Mouse (Mus musculus): ENCODE results near the gene Kcnb1.

The Kcnb1 gene

GRCm38 (mm10) chr2:167190076-167190399 lies at the start of gene Kcnb1:
Kcnb1 (minus strand) TSS chr2:167190155.
- peak; percentile 13 for DNase-seq (ENCODE audit: low spot score)

GRCm38 (mm10) chr2:167239262-167239661 lies 49.3 kb upstream of the Kcnb1 start:
- DNase-seq (ENCODE audit: low spot score): no peak

- no peak for DNase-seq (ENCODE audit: low spot score)
These were observed 47.3 kb upstream of the Kcnb1 start for GRCm38 (mm10) chr2:167237224-167237623.

DNA sequence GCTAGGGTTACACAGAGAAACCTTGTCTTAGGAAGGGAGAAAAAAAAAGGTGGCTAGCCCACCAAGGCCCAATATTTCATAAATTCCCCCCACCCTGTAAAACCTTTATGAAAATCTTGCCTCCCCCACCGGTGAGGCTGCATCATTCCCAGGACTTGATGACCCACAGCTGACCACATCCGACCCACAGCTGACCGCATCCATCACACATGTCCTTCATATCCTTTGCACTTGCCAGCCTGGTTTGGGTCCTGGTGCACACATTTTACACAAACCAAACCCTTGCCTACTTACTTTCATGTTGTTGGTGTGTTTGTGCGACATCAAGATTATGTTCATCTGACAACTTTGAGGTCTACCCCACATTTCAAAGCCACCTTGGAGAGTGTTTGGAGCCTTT lies 46.2 kb upstream of the Kcnb1 start:
- DNase-seq (ENCODE audit: low spot score): no peak

DNA sequence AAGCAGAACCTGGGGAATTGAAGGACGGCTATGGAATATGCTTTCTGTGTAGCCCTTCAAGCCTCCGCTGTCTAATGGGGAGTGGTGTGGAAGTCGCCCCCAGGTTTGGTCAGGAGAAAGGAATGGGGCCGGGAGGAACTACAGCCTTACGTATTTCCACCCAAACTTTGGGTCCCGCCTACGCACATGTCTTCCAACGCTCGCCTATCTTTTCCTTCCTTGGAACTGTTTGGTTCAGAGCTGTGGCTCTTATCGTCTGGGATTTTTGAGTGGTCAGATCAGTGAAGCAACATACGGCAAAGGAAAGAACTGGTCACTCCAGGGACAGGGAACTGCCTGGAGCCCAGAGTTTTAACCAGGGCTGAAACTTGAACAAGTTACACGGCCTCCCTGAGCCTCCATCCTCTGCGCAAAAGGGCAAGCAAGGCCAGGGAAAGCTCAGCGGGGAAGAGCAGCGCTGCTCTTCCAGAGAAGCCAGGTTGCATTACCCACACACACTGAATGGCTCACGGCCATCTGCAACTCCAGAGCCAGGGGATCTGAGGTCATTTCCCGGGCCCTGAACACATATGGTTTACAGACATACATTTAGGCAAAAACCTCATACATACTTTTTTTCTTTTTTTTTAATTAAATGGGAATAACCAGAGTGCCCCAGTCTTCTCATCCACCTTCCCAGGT lies 45.5 kb upstream of the Kcnb1 start:
- DNase-seq (ENCODE audit: low spot score): no peak

DNA sequence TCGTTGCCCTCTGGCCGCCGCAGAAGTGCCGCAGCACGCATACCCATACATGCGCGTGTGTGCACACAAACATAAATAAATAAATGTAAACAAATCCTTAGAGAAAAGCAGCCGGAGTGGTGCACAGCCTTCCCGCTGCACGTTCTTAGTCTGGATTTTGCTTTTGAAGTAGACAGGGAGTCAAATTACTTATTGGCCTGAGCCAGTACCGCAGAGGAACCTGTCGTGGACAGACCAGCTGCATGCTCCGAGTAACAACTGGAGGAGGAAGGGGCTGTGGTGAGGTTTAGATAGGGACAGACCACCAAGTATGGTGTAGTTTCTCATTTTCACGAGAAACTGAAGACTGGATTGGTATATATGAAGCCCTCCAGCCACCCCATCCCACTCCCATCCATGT lies 43.8 kb upstream of the Kcnb1 start:
- DNase-seq (ENCODE audit: low spot score): no peak

- no peak for DNase-seq (ENCODE audit: low spot score)
These were observed 43.0 kb upstream of the Kcnb1 start for GRCm38 (mm10) chr2:167233009-167233335.

- DNase-seq (ENCODE audit: low spot score): peak; percentile 27
These were observed 42.4 kb upstream of the Kcnb1 start for GRCm38 (mm10) chr2:167232132-167233008.

- DNase-seq (ENCODE audit: low spot score): peak; percentile 38
These were observed 40.6 kb upstream of the Kcnb1 start for GRCm38 (mm10) chr2:167230554-167230953.

GRCm38 (mm10) chr2:167224937-167225336 lies 35.0 kb upstream of the Kcnb1 start:
- DNase-seq (ENCODE audit: low spot score): no peak

DNA sequence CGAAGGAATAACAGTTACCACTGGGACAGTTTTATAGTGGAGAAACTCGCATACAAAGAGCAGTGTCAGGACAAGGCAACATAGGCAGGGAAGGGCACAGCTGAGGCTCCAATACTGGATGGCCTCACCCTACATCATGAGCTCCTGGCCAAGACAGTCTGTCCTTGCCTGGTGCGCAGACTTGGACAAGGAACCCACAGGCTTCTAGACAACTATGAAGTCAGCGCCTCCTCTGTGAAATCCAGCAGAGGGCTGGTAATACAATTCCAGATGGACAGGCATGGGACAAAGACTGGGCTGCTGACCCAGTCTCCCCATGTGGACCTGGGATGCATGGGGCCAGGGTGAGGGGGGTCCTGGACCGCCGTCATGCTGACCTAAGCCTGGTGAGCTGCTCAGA lies 34.2 kb upstream of the Kcnb1 start:
- no peak for DNase-seq (ENCODE audit: low spot score)

DNA sequence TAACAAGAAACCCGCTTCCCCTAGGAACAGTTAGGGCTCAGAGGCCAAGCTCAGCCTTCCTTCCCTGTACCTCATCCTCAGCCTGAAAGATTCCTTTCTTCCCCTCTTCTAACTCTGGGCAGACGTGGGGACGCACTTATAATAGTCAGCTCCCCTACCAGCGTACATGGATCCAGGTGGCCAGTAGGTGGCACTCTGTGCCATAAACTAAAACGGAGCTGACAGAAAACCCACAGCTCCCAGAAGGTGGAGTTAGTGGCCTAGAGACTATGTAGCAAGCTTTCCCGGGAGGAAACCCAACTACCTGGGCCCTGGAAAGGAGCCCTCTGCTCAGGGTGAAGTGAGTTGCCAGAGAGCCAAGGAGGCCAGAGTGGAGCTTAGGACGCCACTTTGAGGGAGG lies 32.2 kb upstream of the Kcnb1 start:
- peak; percentile 53 for DNase-seq (ENCODE audit: low spot score)

GRCm38 (mm10) chr2:167221159-167221845 lies 31.3 kb upstream of the Kcnb1 start:
- DNase-seq (ENCODE audit: low spot score): no peak

DNA sequence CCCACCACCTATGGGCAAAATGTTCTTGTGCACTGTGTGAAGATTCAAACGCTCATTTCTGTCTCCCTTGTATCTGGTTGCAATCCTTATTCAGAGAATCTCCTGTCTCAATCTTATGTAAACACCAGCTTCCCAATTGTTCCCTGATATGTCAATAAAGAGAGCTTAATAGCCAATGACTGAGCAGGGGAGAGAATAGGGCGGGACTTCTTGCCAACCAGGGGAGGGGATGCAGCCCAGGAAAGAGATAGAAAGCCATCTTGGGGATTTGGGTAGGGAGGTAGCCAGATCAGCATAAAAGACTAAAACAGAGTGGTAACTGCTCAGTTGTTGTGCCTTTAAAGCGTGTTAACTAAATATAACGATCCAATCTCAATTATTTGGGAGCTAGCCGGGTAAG lies 30.8 kb upstream of the Kcnb1 start:
- DNase-seq (ENCODE audit: low spot score): no peak

DNA sequence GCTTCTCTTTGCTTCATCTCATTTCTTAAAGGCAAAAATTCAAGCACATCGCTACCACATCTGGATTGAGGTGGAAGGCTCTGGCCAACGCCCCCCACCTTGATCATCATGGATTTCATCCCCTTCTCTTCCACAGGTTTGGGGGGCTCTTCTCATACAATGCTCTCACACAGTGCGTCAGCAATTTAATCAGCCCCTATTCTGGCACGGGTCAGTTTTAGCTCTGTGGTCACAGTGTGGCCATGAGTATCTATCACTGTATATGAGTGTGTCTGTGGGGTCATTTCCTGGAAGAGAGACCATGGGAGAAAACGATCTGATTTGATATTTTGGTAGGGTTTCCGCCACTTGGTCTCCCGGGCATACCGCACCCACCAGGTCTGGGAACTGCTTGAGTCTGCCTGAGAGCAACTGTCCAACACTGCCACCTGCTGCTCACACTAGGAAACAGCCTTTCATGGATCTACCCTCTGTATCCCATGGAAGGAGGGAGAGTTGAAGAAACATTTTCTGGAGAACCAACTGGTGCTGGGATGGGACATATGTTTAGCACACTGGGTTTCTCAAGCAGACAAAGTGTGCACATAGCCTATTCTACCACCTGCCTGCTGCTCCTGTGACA lies 29.3 kb upstream of the Kcnb1 start:
- DNase-seq (ENCODE audit: low spot score): peak; percentile 64

DNA sequence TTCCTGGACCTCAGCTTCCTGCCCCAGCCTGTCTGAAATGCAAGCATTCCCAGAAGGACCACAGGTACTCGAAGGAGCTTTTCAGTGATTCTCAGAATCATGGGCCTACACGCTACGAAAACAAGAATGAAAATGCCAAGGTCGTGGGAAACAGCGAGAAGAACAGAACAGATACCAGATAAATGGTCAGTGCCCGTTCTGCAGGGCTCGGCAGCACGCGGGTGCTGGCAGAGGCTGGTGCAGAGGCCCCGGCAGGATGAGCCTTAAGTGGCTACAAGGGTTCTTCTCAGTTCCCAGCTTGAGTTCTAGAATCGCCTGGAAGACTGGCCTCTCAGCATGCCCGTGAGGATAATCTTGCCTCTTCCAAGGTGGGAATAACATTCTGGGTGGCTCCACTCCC lies 23.7 kb upstream of the Kcnb1 start:
- DNase-seq (ENCODE audit: low spot score): no peak

- DNase-seq (ENCODE audit: low spot score): no peak
These were observed 23.1 kb upstream of the Kcnb1 start for GRCm38 (mm10) chr2:167213076-167213475.

GRCm38 (mm10) chr2:167212551-167212950 lies 22.6 kb upstream of the Kcnb1 start:
- DNase-seq (ENCODE audit: low spot score): no peak

- DNase-seq (ENCODE audit: low spot score): no peak
These were observed 22.1 kb upstream of the Kcnb1 start for GRCm38 (mm10) chr2:167212089-167212488.

DNA sequence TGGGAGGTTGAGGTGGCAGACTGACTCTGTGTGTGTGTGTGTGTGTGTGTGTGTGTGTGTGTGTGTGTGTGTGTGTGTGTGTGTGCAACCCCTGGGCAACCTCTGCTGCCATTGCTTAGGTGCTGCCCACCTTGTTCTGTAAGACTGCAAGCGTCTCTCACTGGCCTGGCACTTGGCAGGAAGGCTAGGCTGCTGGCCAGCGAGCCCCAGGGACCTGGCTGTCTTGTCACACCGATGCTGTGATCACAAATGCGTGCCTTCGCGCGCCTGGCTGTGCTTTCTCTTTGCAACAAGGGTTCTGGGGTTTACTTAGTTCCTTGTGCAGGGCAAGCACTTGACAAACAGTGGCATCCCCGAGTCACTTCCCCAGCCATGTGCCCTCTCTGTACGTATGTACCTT lies 19.9 kb upstream of the Kcnb1 start:
- no peak for DNase-seq (ENCODE audit: low spot score)

- DNase-seq (ENCODE audit: low spot score): no peak
These were observed 19.0 kb upstream of the Kcnb1 start for GRCm38 (mm10) chr2:167208984-167209383.

DNA sequence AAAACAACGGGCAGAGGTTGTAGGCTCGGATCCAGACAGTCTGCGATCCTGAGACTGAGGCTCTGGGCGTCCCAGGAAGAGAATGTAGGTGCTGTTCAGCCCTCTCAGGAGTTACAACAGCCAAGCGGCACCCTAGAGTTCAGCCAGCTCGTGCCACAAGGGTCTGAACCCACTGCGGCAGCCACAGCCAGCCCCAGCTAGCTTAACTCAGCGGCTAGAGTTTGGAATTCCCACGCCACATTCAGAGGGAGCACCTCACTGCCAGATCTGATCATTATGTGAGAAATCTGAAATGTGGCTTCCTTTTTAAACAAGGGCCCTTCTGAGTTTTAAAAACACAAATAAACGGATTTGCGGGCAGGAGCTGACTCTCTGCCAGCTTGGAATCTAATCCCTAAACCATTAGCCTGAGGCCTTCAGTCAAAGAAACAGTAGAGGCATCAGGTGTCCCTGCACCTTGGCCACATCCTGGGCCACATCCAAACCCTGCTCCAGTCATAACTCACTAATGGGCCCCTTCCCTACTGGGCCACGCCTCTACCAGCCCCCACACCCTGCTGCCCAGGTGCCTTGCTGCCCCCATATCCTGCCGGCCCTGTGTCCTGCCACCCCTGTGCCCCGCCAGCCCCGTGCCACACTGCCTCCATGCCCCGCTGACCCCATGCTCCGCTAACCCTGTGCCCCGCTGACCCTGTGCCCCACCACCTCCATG lies 16.1 kb upstream of the Kcnb1 start:
- no peak for DNase-seq (ENCODE audit: low spot score)

Measured in yolk sac, embryonic 10.5 days (tissue).